Mouse (Mus musculus): ENCODE measurements around the gene Bid.
A peak's percentile ranks its signal among the peaks of the same experiment; 100 is the strongest.

Gene Bid

GRCm38 (mm10) chr6:120916074-120916971 lies at the start of gene Bid:
Gene Bid (minus strand): TSS chr6:120916853.
- peak; percentile 40 for DNase-seq (ENCODE audit: low read depth, low spot score)

- no peak for DNase-seq (ENCODE audit: low read depth, low spot score)
These were observed 49.2 kb upstream of the Bid start for GRCm38 (mm10) chr6:120965814-120966213.

- DNase-seq (ENCODE audit: low read depth, low spot score): no peak
These were observed 47.5 kb upstream of the Bid start for GRCm38 (mm10) chr6:120964179-120964578.

- DNase-seq (ENCODE audit: low read depth, low spot score): no peak
These were observed 43.8 kb upstream of the Bid start for GRCm38 (mm10) chr6:120960338-120961030.

- DNase-seq (ENCODE audit: low read depth, low spot score): no peak
These were observed 40.7 kb upstream of the Bid start for GRCm38 (mm10) chr6:120957331-120957730.

GRCm38 (mm10) chr6:120956259-120957161 lies 39.9 kb upstream of the Bid start:
- DNase-seq (ENCODE audit: low read depth, low spot score): no peak

- DNase-seq (ENCODE audit: low read depth, low spot score): no peak
These were observed 38.6 kb upstream of the Bid start for GRCm38 (mm10) chr6:120955215-120955614.

GRCm38 (mm10) chr6:120954241-120954640 lies 37.6 kb upstream of the Bid start:
- no peak for DNase-seq (ENCODE audit: low read depth, low spot score)

GRCm38 (mm10) chr6:120952475-120952874 lies 35.8 kb upstream of the Bid start:
- DNase-seq (ENCODE audit: low read depth, low spot score): no peak

- DNase-seq (ENCODE audit: low read depth, low spot score): no peak
These were observed 34.7 kb upstream of the Bid start for GRCm38 (mm10) chr6:120951311-120951710.

GRCm38 (mm10) chr6:120945510-120945909 lies 28.9 kb upstream of the Bid start:
- DNase-seq (ENCODE audit: low read depth, low spot score): no peak

GRCm38 (mm10) chr6:120943964-120944363 lies 27.3 kb upstream of the Bid start:
- no peak for DNase-seq (ENCODE audit: low read depth, low spot score)

GRCm38 (mm10) chr6:120943551-120943950 lies 26.9 kb upstream of the Bid start:
- DNase-seq (ENCODE audit: low read depth, low spot score): no peak

- no peak for DNase-seq (ENCODE audit: low read depth, low spot score)
These were observed 26.4 kb upstream of the Bid start for GRCm38 (mm10) chr6:120943079-120943478.

GRCm38 (mm10) chr6:120941575-120941974 lies 24.9 kb upstream of the Bid start:
- DNase-seq (ENCODE audit: low read depth, low spot score): no peak

- DNase-seq (ENCODE audit: low read depth, low spot score): no peak
These were observed 24.4 kb upstream of the Bid start for GRCm38 (mm10) chr6:120941084-120941481.

GRCm38 (mm10) chr6:120940446-120941083 lies 23.9 kb upstream of the Bid start:
- DNase-seq (ENCODE audit: low read depth, low spot score): no peak

- DNase-seq (ENCODE audit: low read depth, low spot score): no peak
These were observed 23.1 kb upstream of the Bid start for GRCm38 (mm10) chr6:120939783-120940182.

- no peak for DNase-seq (ENCODE audit: low read depth, low spot score)
These were observed 22.3 kb upstream of the Bid start for GRCm38 (mm10) chr6:120938763-120939450.

- DNase-seq (ENCODE audit: low read depth, low spot score): no peak
These were observed 21.5 kb upstream of the Bid start for GRCm38 (mm10) chr6:120937999-120938608.

Data from brain, embryonic 18.5 days (tissue).